Mouse (Mus musculus) NIH3T3 (cell line): Measurements from ENCODE around the gene Casp7.

ENCODE experiments used
- DNase-seq: peaks from one replicate; pipeline ENCODE4 v3.0.0-alpha.2; 2012; ENCODE audit warnings: low read depth

Casp7 gene

GRCm38 (mm10) chr19:56424606-56425395 lies 27.9 kb downstream of the Casp7 start:
- no peak for DNase-seq

GRCm38 (mm10) chr19:56425492-56425891 lies 28.6 kb downstream of the Casp7 start:
- DNase-seq: no peak

GRCm38 (mm10) chr19:56430369-56430768 lies 33.4 kb downstream of the Casp7 start:
- DNase-seq: no peak

GRCm38 (mm10) chr19:56432706-56433105 lies 35.8 kb downstream of the Casp7 start:
- DNase-seq: no peak

- no peak for DNase-seq
Observed at GRCm38 (mm10) chr19:56433581-56433980, 36.7 kb downstream of the Casp7 start.

- DNase-seq: no peak
Observed at GRCm38 (mm10) chr19:56436380-56436779, 39.5 kb downstream of the Casp7 start.

- DNase-seq: peak; percentile 60
Observed at GRCm38 (mm10) chr19:56438357-56439071, 41.6 kb downstream of the Casp7 start.

GRCm38 (mm10) chr19:56439072-56439434 lies 42.1 kb downstream of the Casp7 start:
- DNase-seq: no peak

GRCm38 (mm10) chr19:56443445-56443844 lies 46.5 kb downstream of the Casp7 start:
- no peak for DNase-seq

- DNase-seq: no peak
Observed at GRCm38 (mm10) chr19:56448784-56449183, 51.9 kb downstream of the Casp7 start.

- no peak for DNase-seq
Observed at GRCm38 (mm10) chr19:56449537-56449936, 52.6 kb downstream of the Casp7 start.

- no peak for DNase-seq
Observed at GRCm38 (mm10) chr19:56450892-56451291, 54.0 kb downstream of the Casp7 start.

GRCm38 (mm10) chr19:56451867-56452266 lies 54.9 kb downstream of the Casp7 start:
- DNase-seq: peak; percentile 77

- no peak for DNase-seq
Observed at GRCm38 (mm10) chr19:56452421-56452820, 55.5 kb downstream of the Casp7 start.

- DNase-seq: no peak
Observed at GRCm38 (mm10) chr19:56454862-56455261, 57.9 kb downstream of the Casp7 start.

GRCm38 (mm10) chr19:56455369-56455768 lies 58.4 kb downstream of the Casp7 start:
- DNase-seq: no peak

GRCm38 (mm10) chr19:56457569-56457968 lies 60.6 kb downstream of the Casp7 start:
- peak; percentile 14 for DNase-seq

GRCm38 (mm10) chr19:56459154-56460050 lies 62.5 kb downstream of the Casp7 start:
- DNase-seq: no peak

- DNase-seq: peak; percentile 12
Observed at GRCm38 (mm10) chr19:56460241-56460640, 63.3 kb downstream of the Casp7 start.

- DNase-seq: peak; percentile 21
Observed at GRCm38 (mm10) chr19:56461522-56462101, 64.7 kb downstream of the Casp7 start, which contains the start of gene Plekhs1. Plekhs1 (plus strand) TSS chr19:56461640.

GRCm38 (mm10) chr19:56462786-56463185 lies 65.9 kb downstream of the Casp7 start:
- DNase-seq: no peak

- no peak for DNase-seq
Observed at GRCm38 (mm10) chr19:56466486-56466885, 69.6 kb downstream of the Casp7 start.
